Mouse (Mus musculus): ENCODE data around the gene Ubr7. TPM values are rescaled to one million over a fixed set of nuclear protein-coding genes. Genes with fewer than 3 reads are reported as not detected.

Gene Ubr7
- polyA plus RNA-seq, 1 experiment, result 14.6 TPM

DNA sequence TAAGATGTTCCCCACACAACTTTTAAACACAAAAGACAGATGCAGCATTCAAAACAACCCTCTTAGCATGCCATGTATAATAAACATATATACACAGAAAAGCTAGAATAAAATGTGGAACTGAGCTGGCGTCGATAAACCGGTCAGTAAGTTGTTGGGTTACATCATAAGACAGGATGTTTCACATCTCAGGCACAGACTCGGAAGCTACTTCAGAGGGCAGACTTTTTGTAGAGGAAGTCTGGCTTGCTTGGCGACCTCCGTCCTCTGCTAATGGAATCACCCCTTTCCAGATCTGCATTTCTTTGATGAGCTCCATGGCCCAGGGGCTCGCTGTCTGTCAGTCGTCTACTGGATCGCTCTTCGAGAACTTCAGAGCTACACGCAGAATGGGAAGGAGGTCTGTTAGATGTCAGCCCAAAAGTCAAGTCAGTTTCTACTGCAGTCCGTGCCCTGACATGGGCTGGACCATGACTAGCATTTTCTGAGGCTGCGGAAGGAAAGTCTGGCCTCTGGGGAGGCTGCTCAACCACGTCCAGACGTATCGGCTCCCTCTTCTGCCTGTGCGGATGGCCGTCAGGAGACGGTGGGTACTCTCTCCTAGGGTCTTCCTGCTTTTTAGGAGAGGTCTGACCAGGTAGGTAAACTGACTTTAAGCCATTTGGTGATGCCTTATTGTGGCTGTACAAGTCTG is 27.3 kb downstream of the Ubr7 start:
- no peak for TF ChIP-seq CTCF (IDR thresholded peaks at IDR 0.05; ENCODE audit: insufficient read depth, low read length)
- no peak for TF ChIP-seq POLR2A (IDR thresholded peaks at IDR 0.05; ENCODE audit: borderline replicate concordance, extremely low read depth, low read depth, low read length)
- no peaks in the 10 kb centered on the region for H3K4me1 ChIP-seq (ENCODE audit: control insufficient read depth, insufficient read depth, low read length)
- no peak for DNase-seq
- WGBS, result 82% methylated on average over 19 of the region's 19 CpGs
- H3K4me3 ChIP-seq (replicated peaks; ENCODE audit: extremely low read depth, low read depth, low read length), result no peak overlapping the region

DNA sequence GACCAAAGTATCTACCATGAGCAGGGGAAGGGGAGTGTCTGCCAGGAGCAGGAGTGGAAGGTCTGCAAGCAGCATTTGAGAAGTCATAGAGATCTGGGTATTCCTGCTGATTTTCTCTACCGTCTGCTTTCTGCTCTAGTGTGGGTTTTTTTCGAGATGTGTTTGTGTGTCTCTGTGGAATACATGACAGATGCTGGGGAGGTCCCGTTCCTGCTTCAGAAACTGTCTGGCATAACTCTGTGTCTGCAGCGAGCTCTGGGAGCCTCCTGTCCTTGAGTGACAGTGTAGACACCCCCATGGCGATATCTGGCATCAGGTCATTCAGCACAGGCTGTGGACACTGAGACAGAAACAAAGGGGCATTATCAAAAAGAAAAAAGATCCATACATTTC is 27.8 kb downstream of the Ubr7 start:
- WGBS, result 87% methylated on average over 5 of the region's 5 CpGs
- TF ChIP-seq POLR2A (IDR thresholded peaks at IDR 0.05; ENCODE audit: borderline replicate concordance, extremely low read depth, low read depth, low read length) (no peak), CTCF (IDR thresholded peaks at IDR 0.05; ENCODE audit: insufficient read depth, low read length) (no peak)
- Histone ChIP-seq H3K4me3 (replicated peaks; ENCODE audit: extremely low read depth, low read depth, low read length) (no peak overlapping the region), H3K4me1 (ENCODE audit: control insufficient read depth, insufficient read depth, low read length) (no peaks in the 10 kb centered on the region)
- no peak for DNase-seq

DNA sequence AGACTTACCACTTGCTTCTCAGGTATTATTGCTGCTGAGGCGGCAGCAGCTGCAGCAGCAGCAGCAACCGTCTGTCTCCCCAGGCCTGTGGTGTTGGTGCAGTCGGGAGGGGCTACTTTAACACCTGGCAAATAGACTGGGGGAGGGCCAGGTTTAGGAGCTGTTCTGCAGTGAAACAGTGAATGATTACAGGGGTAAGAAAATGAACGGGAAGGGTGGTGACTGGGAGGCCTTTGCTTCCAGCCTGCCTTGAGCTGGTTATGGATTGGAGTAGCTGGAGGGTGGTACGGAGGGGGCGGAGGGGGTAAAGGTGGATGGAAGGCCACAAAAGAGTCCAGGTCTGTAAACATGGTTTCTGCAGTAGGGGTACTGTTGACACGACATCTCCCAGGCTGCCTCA is 30.2 kb downstream of the Ubr7 start:
- no peak overlapping the region for H3K4me3 ChIP-seq (replicated peaks; ENCODE audit: extremely low read depth, low read depth, low read length)
- H3K4me1 ChIP-seq (ENCODE audit: control insufficient read depth, insufficient read depth, low read length), result no peaks in the 10 kb centered on the region
- no peak for DNase-seq
- 89% methylated on average over 7 of the region's 7 CpGs for WGBS
- no peak for TF ChIP-seq CTCF (IDR thresholded peaks at IDR 0.05; ENCODE audit: insufficient read depth, low read length)
- TF ChIP-seq POLR2A (IDR thresholded peaks at IDR 0.05; ENCODE audit: borderline replicate concordance, extremely low read depth, low read depth, low read length), result no peak

DNA sequence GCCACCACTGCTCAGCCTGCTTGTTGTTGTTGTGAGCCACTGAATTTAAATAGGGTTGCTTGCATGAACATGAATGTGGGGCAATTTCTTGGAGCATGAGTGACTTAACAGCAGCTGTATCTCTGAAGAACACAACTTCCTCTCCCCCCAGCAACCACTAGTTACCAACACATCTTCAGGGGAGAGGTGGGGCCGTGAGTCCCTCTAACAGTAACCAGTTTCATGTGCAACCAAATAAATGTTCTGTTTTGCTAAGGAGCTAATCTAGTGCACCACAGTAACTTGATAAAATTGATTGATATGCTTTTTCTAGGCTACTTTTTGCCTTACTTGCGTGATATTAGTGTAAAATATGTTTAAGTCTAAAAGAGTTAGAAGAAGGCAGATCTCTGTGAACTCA is 41.8 kb downstream of the Ubr7 start:
- Histone ChIP-seq H3K4me3 (replicated peaks; ENCODE audit: extremely low read depth, low read depth, low read length) (no peak overlapping the region), H3K4me1 (ENCODE audit: control insufficient read depth, insufficient read depth, low read length) (no peaks in the 10 kb centered on the region)
- 90% methylated on average over 2 of the region's 2 CpGs for WGBS
- no peak for TF ChIP-seq POLR2A (IDR thresholded peaks at IDR 0.05; ENCODE audit: borderline replicate concordance, extremely low read depth, low read depth, low read length)
- no peak for TF ChIP-seq CTCF (IDR thresholded peaks at IDR 0.05; ENCODE audit: insufficient read depth, low read length)
- no peak for DNase-seq

- no peak overlapping the region for H3K4me3 ChIP-seq (replicated peaks; ENCODE audit: extremely low read depth, low read depth, low read length)
- H3K4me1 ChIP-seq (ENCODE audit: control insufficient read depth, insufficient read depth, low read length), result peaks cover 14% of the 10 kb centered on the region
- 76% methylated on average over 1 of the region's 1 CpGs for WGBS
- DNase-seq, result no peak
- TF ChIP-seq CTCF (IDR thresholded peaks at IDR 0.05; ENCODE audit: insufficient read depth, low read length), result no peak
- no peak for TF ChIP-seq POLR2A (IDR thresholded peaks at IDR 0.05; ENCODE audit: borderline replicate concordance, extremely low read depth, low read depth, low read length)
Measured at GRCm38 (mm10) chr12:102814858-102815257, 57.1 kb downstream of the Ubr7 start.

DNA sequence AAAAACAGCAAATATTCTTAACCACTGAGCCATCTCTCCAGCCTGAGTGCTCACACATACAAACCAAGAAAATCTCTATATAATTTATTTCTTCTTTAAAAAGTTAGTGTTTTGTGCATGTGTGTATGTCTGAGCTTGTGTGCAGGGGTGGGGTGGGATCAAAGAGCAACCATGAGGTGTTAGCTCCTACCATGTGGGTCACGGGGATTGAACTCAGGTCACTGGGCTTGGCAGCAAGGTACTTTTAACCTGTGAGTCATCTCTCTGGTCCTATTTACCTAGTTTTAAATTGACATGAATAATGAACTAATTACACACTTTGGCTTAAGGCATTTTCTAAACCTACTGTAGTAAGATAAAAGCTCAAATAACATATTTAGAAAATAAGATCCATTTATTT is 68.6 kb downstream of the Ubr7 start:
- 98% methylated on average over 1 of the region's 1 CpGs for WGBS
- Histone ChIP-seq H3K4me1 (ENCODE audit: control insufficient read depth, insufficient read depth, low read length) (0 out of 2 replicates have a peak, but pooled peaks cover under 1% of the 10 kb centered on the region), H3K4me3 (replicated peaks; ENCODE audit: extremely low read depth, low read depth, low read length) (no peak overlapping the region)
- no peak for DNase-seq
- TF ChIP-seq CTCF (IDR thresholded peaks at IDR 0.05; ENCODE audit: insufficient read depth, low read length), result no peak
- TF ChIP-seq POLR2A (IDR thresholded peaks at IDR 0.05; ENCODE audit: borderline replicate concordance, extremely low read depth, low read depth, low read length), result no peak

DNA sequence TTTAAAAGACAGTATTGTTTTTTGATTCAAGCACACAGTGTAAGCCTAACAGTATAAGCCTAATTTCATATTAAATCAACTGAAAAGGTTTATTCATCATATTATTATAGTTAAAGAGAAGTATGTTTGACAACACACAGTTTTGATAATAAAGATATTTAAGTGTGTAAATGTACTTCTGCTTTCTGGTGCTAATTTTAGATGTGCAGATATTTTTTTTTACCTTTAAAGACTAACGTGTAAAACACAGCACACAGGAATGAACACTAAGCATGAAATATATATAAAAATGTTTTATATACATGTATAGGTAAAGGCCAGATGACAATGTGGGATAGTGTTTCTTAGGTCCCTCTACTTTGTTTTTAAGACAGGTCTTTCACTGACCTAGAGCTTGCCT is 69.4 kb downstream of the Ubr7 start:
- 0 out of 2 replicates have a peak, but pooled peaks cover 4% of the 10 kb centered on the region for H3K4me1 ChIP-seq (ENCODE audit: control insufficient read depth, insufficient read depth, low read length)
- no peak overlapping the region for H3K4me3 ChIP-seq (replicated peaks; ENCODE audit: extremely low read depth, low read depth, low read length)
- DNase-seq, result no peak
- 71% methylated on average over 1 of the region's 1 CpGs for WGBS
- TF ChIP-seq POLR2A (IDR thresholded peaks at IDR 0.05; ENCODE audit: borderline replicate concordance, extremely low read depth, low read depth, low read length), result no peak
- TF ChIP-seq CTCF (IDR thresholded peaks at IDR 0.05; ENCODE audit: insufficient read depth, low read length), result no peak

Other genes with a start within 250 kb of the Ubr7 start
- 0.25 and 1.0 TPM in 2 replicates for gene Chga, start 203.0 kb upstream of the Ubr7 start, polyA plus RNA-seq (2012; rRNA removed)
- gene Itpk1, start 53.0 kb upstream of the Ubr7 start, polyA plus RNA-seq (2012; rRNA removed), result 23.0 and 26.3 TPM in 2 replicates
- gene Moap1, start 14.3 kb upstream of the Ubr7 start, polyA plus RNA-seq (2012; rRNA removed), result 0.45 and 0.63 TPM in 2 replicates
- gene Tmem251, start 14.2 kb upstream of the Ubr7 start, polyA plus RNA-seq (2012; rRNA removed), result 2.1 and 2.6 TPM in 2 replicates
- gene Gm28051, start 202 bp upstream of the Ubr7 start, polyA plus RNA-seq (2012; rRNA removed), result not detected in 2 replicates
- 13.3 and 16.8 TPM in 2 replicates for gene Gon7, start 164 bp upstream of the Ubr7 start, polyA plus RNA-seq (2012; rRNA removed)
- 1.5 and 2.8 TPM in 2 replicates for gene Gm20604, start 705 bp downstream of the Ubr7 start, polyA plus RNA-seq (2012; rRNA removed)
- 18.2 and 22.5 TPM in 2 replicates for gene Btbd7, start 120.5 kb downstream of the Ubr7 start, polyA plus RNA-seq (2012; rRNA removed)
- gene Cox8c, start 141.3 kb downstream of the Ubr7 start, polyA plus RNA-seq (2012; rRNA removed), result not detected in 2 replicates
- gene Unc79, start 190.9 kb downstream of the Ubr7 start, polyA plus RNA-seq (2012; rRNA removed), result 1.8 and 2.2 TPM in 2 replicates